Mouse (Mus musculus) urinary bladder, postnatal 36 days (tissue): ENCODE data around the gene Csf1.

Experiments
- DNase-seq, 2 experiments: peaks; one replicate each; pipeline ENCODE4 v3.0.0; 2022; ENCODE audit warnings: low spot score in 2 of 2, mixed read lengths in 1 of 2

The Csf1 gene

DNA sequence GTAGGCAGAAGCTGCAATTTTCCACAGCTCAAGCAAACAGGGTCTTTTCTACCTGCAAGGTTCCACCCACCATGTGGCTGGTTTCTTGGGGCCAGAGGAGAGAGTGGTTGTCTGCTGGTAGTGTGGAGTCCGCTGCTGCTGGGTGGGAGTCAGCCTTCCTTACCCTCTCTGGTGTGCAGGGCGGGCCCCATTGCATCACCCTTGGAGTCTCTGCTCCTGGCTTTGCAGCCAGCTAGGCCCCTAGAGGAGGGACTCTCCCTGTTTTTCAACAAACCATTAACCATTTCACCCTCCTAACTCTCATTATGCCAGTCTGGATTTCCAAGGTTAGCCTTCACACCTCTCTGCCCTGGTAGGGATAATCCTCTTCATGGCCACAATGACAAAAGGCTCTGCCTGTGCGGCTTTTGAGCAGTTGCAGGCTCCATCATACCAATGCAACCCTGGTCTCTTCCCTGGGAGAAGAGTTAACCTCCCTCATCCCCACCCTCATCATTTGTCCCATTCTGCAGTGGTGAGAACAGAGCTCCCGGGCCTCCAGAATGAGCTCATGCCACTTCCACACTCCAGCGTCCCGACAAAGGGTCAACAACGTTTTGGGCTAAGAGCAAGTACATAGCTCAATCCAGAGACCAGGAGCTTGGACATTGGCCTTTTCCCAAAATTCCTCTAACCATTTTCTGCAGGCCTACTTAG, 56.4 kb downstream of the Csf1 start:
- DNase-seq, result peak in 1 of 2 experiments; percentile 71

DNA sequence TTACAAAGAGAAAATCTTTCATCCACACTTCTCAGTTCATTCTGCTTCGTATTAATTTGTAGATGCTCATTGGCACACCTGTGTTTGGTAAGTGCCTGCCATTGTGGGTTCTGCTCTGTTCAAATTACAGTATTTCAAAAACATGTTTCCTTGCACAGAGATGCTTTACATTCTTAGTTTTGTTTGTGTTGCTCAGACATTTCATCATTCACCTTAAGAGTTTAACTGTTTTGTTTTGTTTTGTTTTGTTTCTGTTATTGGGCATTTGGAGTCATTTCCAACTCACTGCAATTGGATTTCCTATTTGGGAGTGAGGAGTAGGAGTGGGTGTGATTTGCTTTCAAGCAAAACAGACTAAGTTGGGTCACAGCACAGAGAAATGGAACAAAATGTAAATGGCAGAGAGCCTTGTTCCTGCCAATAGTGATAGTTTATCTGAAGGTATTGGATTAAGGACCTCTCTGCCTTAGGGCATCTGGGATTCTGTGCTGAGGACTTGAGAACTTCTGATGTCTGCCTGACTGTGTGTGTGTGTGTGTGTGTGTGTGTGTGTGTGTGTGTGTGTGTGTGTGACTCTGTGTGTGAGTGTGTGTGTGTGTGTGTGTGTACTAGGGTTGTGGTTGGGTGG, 58.4 kb downstream of the Csf1 start:
- no peak for DNase-seq

DNA sequence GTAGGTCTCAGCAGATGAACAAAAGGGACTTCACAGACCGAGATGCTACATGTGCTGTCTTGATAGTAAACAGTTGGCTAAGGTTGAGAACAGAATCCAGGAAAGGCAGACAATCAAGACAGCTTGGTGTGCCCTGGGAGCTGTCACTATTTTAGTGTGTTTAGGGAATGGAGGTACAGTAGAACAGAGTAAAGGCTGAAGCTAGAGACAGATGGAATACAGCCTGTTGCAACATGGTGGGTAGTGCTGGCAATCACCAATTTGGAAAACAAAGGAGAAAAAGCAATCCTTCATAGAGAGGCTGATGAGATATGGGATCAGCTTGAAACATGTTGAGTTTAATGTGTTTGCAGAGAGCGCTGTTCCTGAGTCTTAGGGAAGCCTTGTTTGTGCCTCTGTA, 59.6 kb downstream of the Csf1 start:
- no peak for DNase-seq

DNA sequence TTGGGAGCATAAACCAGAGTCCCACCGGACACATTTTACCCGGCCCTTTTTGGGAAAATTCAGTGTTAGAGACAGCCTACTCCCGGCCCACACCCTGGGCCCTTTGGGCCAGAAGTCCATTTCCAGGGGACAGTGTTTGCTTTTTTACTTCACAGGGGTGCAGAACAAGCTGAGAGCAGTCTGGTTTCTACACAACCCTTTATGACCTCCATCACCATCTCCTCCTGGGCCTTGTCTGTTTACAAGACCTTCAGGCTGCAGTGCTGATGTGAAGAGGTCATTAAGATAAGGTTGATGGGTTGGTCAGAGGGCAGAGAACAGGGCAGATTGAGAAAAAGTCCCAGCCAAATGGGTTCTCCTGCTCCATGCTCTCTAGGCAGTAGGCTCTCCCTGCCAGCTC, 63.4 kb downstream of the Csf1 start:
- DNase-seq, result no peak

DNA sequence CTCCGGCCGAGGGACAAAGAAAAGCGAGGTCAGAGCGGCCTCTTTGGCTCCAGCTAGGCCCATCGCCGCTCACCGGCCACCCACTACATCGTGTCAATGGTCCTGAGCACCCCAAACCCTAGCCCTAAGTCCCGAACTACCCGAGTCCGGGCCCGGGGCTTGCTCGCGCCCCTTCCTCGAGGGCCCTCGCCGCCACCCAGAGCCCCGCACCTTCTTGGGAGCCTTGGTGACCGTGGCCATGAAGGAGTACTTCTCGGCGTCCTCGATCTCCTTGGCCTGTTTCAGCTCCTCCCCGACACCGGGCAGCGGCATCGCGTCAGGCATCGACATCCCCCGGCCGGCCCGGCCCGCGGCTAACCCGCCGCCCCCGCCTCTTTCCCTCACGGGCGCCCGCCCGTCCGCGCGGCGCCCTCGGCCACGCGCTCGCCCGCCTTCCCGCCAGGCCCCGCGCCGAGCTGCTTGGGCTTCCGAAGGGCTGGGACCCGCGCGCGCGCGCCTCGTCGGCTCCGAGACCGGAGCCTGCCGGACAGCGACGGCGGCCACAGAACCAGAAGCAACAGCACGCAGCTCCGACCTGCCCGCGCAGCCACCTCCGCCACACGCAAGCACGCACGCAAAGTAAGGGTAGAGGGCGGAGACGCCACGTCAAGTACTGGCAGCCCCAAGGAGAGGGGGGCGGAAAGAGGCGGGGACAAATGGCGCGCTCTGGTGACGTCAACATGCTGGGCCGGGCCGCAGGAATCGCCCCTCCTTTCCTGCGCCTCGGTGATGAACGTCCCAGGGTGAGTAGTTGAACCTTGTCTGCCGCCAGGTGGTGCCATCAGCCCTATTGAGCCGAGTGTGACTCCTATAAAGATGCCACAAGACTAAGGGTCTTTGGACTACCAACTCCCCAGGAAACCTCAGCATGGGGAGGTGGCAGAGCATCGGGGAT, 64.1 kb downstream of the Csf1 start, which contains the start of gene Ahcyl1:
TSS of gene Ahcyl1 (minus strand) at position 613 of the 934 bp plus-strand sequence.
- DNase-seq, result peak; percentile 99

DNA sequence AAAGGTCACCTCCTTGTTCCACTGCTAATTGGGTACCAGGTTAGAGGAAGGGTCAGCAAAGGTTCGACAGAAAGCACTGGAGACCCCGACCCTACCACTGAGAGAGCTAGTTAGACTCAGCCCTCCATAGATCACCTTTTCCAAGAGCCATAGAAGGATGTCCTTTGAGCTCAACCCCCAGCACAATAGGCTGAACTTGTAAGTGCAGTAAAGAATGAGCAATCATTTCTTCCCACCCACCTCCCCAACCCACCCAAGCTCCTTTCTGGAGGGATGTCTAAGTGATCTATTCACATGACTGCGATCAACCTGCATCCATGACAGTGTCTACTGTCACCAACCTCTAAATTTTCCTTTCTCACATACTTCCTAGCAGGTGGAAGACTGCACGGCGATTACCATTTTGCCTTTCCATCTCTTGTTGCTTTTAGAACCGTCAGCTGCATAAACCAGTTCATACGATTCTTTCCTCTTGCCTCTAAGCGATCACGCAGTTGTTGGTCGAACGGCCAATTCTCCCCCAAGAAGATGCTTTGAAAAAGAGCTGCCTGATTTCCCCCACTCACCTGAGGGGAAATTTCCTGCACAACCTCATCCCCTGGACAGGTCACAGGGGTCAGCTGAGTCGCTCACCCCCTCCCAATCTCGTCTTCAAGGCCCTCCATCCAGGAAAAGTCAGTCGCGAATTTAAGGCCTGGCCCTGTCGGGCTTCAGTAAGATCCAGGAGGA, 64.9 kb downstream of the Csf1 start:
- DNase-seq, result peak in 1 of 2 experiments; percentile 28

DNA sequence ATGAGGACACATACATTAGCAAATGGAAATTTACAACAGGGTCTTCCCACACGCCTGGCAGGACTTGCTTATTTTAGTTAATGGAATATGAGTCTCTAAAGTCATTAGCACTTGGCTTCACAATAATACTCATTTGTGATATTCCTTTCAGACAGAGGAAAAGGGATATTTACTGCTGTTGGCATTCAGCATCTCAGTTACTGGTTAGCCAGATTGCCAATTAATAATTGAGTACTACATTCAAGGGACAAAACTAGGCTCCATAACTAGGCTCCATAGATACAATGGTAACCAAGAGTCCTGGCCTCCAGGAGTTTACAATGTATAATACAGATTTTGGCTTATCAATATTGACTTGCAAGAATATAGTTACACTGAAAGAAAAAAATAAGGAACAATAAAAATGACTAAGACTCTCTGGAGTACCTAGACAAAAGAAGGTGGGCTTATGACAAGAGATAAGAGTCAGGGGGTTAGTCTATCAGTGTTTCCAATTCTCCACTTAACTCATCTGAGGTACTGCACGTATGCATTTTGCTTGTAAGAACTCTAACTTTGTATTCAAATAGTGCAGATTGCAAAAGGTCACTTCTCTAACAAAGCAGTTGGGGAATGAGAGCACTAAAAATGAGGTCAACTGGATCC, 65.9 kb downstream of the Csf1 start:
- DNase-seq, result no peak
